Mouse (Mus musculus) MEL (cell line): Measurements from ENCODE around the gene Tbxas1. TPM values are rescaled to one million over a fixed set of nuclear protein-coding genes. Genes with fewer than 3 reads are reported as not detected.

ENCODE experiments used
- DNase-seq: peaks from one replicate; pipeline ENCODE4 v3.0.0; 2011; ENCODE audit warnings: low read depth, low spot score
- H3K27ac ChIP-seq: 2 replicates; pipeline ENCODE4 v1.5.1; 2012; ENCODE audit warnings: low read depth, mild to moderate bottlenecking, control low read depth, low read length, moderate library complexity; ENCODE audit not compliant: control insufficient read depth
- H3K27me3 ChIP-seq, 2 experiments: fragments of 150-350 bp in 1 of 2; sonication (generic) in 1 of 2; 2 replicates each; pipeline ENCODE4 v1.6.1; 2012; ENCODE audit warnings: low read length in 2 of 2, mild to moderate bottlenecking in 2 of 2, improper control_type of control experiment in 1 of 2, moderate library complexity in 1 of 2; ENCODE audit not compliant: insufficient read depth in 2 of 2, control insufficient read depth in 1 of 2
- H3K36me3 ChIP-seq, 2 experiments: 2 replicates each; pipeline ENCODE4 v1.6.1; 2012 to 2014; ENCODE audit warnings: low read length in 2 of 2, improper control_type of control experiment in 1 of 2, inconsistent platforms in 1 of 2, mild to moderate bottlenecking in 1 of 2; ENCODE audit not compliant: insufficient read depth in 2 of 2, control insufficient read depth in 1 of 2
- H3K4me1 ChIP-seq, 2 experiments: fragments of 150-350 bp in 1 of 2; sonication (generic) in 1 of 2; 2 replicates each; pipeline ENCODE4 v1.6.1; 2012; ENCODE audit warnings: low read length in 2 of 2, improper control_type of control experiment in 1 of 2, mild to moderate bottlenecking in 1 of 2; ENCODE audit not compliant: insufficient read depth in 2 of 2, control insufficient read depth in 1 of 2
- H3K4me3 ChIP-seq, 2 experiments: fragments of 150-350 bp in 1 of 2; sonication (generic) in 1 of 2; 2 replicates each; pipeline ENCODE4 v1.5.1; 2012; ENCODE audit warnings: low read depth in 2 of 2, low read length in 2 of 2, mild to moderate bottlenecking in 2 of 2, moderate library complexity in 2 of 2, control low read depth in 1 of 2, improper control_type of control experiment in 1 of 2; ENCODE audit not compliant: control insufficient read depth in 1 of 2, insufficient read depth in 1 of 2
- H3K79me2 ChIP-seq: 2 replicates; pipeline ENCODE4 v1.6.1; 2012; ENCODE audit warnings: mild to moderate bottlenecking, low read length, moderate library complexity; ENCODE audit not compliant: control insufficient read depth, poor library complexity, insufficient read depth
- H3K9ac ChIP-seq: 2 replicates; pipeline ENCODE4 v1.6.1; 2012; ENCODE audit warnings: low read depth, mild to moderate bottlenecking, control low read depth, low read length, moderate library complexity; ENCODE audit not compliant: control insufficient read depth, poor library complexity, severe bottlenecking
- H3K9me3 ChIP-seq: fragments of 150-350 bp; sonication (generic); replicated peaks from 2 replicates; pipeline ENCODE4 v1.6.1; 2012; ENCODE audit warnings: mild to moderate bottlenecking, low read length, improper control_type of control experiment, moderate library complexity; ENCODE audit not compliant: insufficient read depth
- BHLHE40 ChIP-seq: IDR thresholded peaks from 2 replicates; pipeline ENCODE4 v1.6.1; 2012; ENCODE audit warnings: low read depth, mild to moderate bottlenecking, inconsistent platforms, low read length, improper control_type of control experiment, borderline replicate concordance
- CHD1 ChIP-seq: IDR thresholded peaks from 2 replicates; pipeline ENCODE4 v1.6.1; 2012; ENCODE audit warnings: low read depth, mild to moderate bottlenecking, inconsistent platforms, low read length, improper control_type of control experiment
- CHD2 ChIP-seq: IDR thresholded peaks from 2 replicates; pipeline ENCODE4 v1.6.1; 2011; ENCODE audit warnings: low read length, improper control_type of control experiment
- E2F4 ChIP-seq: IDR thresholded peaks from 2 replicates; pipeline ENCODE4 v1.6.1; 2011; ENCODE audit warnings: low read depth, low read length, improper control_type of control experiment, borderline replicate concordance
- ELF1 ChIP-seq: IDR thresholded peaks from 2 replicates; pipeline ENCODE4 v1.6.1; 2014; ENCODE audit warnings: low read depth, mild to moderate bottlenecking, inconsistent platforms, low read length, improper control_type of control experiment, moderate library complexity
- EP300 ChIP-seq, 2 experiments: IDR thresholded peaks; 2 replicates each; pipeline ENCODE4 v1.6.1; 2011; ENCODE audit warnings: improper control_type of control experiment in 2 of 2, low read length in 2 of 2, low read depth in 1 of 2, mild to moderate bottlenecking in 1 of 2
- GABPA ChIP-seq: IDR thresholded peaks from 2 replicates; pipeline ENCODE4 v1.6.1; 2012; ENCODE audit warnings: low read depth, mild to moderate bottlenecking, inconsistent platforms, low read length, improper control_type of control experiment, moderate library complexity
- GATA1 ChIP-seq: IDR thresholded peaks from 2 replicates; pipeline ENCODE4 v1.6.1; 2011; ENCODE audit warnings: low read depth, low read length, improper control_type of control experiment
- HCFC1 ChIP-seq: IDR thresholded peaks from 2 replicates; pipeline ENCODE4 v1.6.1; 2012; ENCODE audit warnings: low read depth, mild to moderate bottlenecking, inconsistent platforms, low read length, improper control_type of control experiment, moderate library complexity
- JUND ChIP-seq: IDR thresholded peaks from 2 replicates; pipeline ENCODE4 v1.6.1; 2011; ENCODE audit warnings: low read depth, mild to moderate bottlenecking, improper control_type of control experiment, low read length
- KAT2A ChIP-seq: conservative IDR thresholded peaks from 2 replicates; pipeline ENCODE4 v1.6.1; 2012; ENCODE audit warnings: low read depth, low read length, improper control_type of control experiment, inconsistent platforms
- MAFK ChIP-seq: IDR thresholded peaks from 2 replicates; pipeline ENCODE4 v1.6.1; 2011; ENCODE audit warnings: low read depth, mild to moderate bottlenecking, low read length, improper control_type of control experiment, borderline replicate concordance
- MAX ChIP-seq: IDR thresholded peaks from 2 replicates; pipeline ENCODE4 v1.6.1; 2011; ENCODE audit warnings: low read length, improper control_type of control experiment
- MAZ ChIP-seq: IDR thresholded peaks from 2 replicates; pipeline ENCODE4 v1.6.1; 2012; ENCODE audit warnings: low read depth, mild to moderate bottlenecking, inconsistent platforms, low read length, improper control_type of control experiment
- MEF2A ChIP-seq: IDR thresholded peaks from 2 replicates; pipeline ENCODE4 v1.6.1; 2014; ENCODE audit warnings: low read depth, mild to moderate bottlenecking, inconsistent platforms, low read length, improper control_type of control experiment; ENCODE audit not compliant: poor library complexity, insufficient replicate concordance, severe bottlenecking; ENCODE audit errors: extremely low read depth
- MYB ChIP-seq: IDR thresholded peaks from 2 replicates; pipeline ENCODE4 v1.6.1; 2011; ENCODE audit warnings: mild to moderate bottlenecking, low read depth, low read length, improper control_type of control experiment
- MYC ChIP-seq: IDR thresholded peaks from 2 replicates; pipeline ENCODE4 v1.6.1; 2011; ENCODE audit warnings: low read depth, mild to moderate bottlenecking, low read length, improper control_type of control experiment, moderate library complexity
- NELFE ChIP-seq: IDR thresholded peaks from 2 replicates; pipeline ENCODE4 v1.6.1; 2011; ENCODE audit warnings: low read depth, low read length, improper control_type of control experiment
- POLR2AphosphoS2 ChIP-seq: IDR thresholded peaks from 2 replicates; pipeline ENCODE4 v1.6.1; 2011; ENCODE audit warnings: low read length, improper control_type of control experiment
- POLR2AphosphoS5 ChIP-seq: IDR thresholded peaks from 2 replicates; pipeline ENCODE4 v1.6.1; 2012; ENCODE audit warnings: low read depth, borderline replicate concordance, mild to moderate bottlenecking, inconsistent platforms, low read length, moderate library complexity, mixed read lengths
- RAD21 ChIP-seq: IDR thresholded peaks from 2 replicates; pipeline ENCODE4 v1.6.1; 2011; ENCODE audit warnings: mild to moderate bottlenecking, low read depth, low read length, improper control_type of control experiment
- RCOR1 ChIP-seq: IDR thresholded peaks from 2 replicates; pipeline ENCODE4 v1.6.1; 2012; ENCODE audit warnings: low read depth, mild to moderate bottlenecking, inconsistent platforms, low read length, improper control_type of control experiment
- SIN3A ChIP-seq: IDR thresholded peaks from 2 replicates; pipeline ENCODE4 v1.6.1; 2012; ENCODE audit warnings: low read length, improper control_type of control experiment, inconsistent platforms
- TAL1 ChIP-seq: IDR thresholded peaks from 2 replicates; pipeline ENCODE4 v1.6.1; 2012; ENCODE audit warnings: mild to moderate bottlenecking, inconsistent platforms, low read length, moderate library complexity, mixed read lengths
- TBP ChIP-seq: IDR thresholded peaks from 2 replicates; pipeline ENCODE4 v1.8.0; 2011; ENCODE audit warnings: low read depth, low read length, improper control_type of control experiment
- TCF12 ChIP-seq: IDR thresholded peaks from 2 replicates; pipeline ENCODE4 v1.6.1; 2014; ENCODE audit warnings: low read depth, mild to moderate bottlenecking, inconsistent platforms, low read length, improper control_type of control experiment, moderate library complexity
- USF2 ChIP-seq, 2 experiments: IDR thresholded peaks; 2 replicates each; pipeline ENCODE4 v1.6.1; 2011 to 2012; ENCODE audit warnings: improper control_type of control experiment in 2 of 2, low read length in 2 of 2, borderline replicate concordance in 1 of 2, inconsistent platforms in 1 of 2, low read depth in 1 of 2, mild to moderate bottlenecking in 1 of 2; ENCODE audit not compliant: insufficient read depth in 1 of 2
- ZC3H11A ChIP-seq: IDR thresholded peaks from 2 replicates; pipeline ENCODE4 v1.6.1; 2012; ENCODE audit warnings: low read depth, mild to moderate bottlenecking, inconsistent platforms, low read length, improper control_type of control experiment
- ZKSCAN1 ChIP-seq: IDR thresholded peaks from 2 replicates; pipeline ENCODE4 v1.6.1; 2012; ENCODE audit warnings: low read depth, mild to moderate bottlenecking, inconsistent platforms, low read length, improper control_type of control experiment, moderate library complexity
- polyA plus RNA-seq, 2 experiments: library from polyadenylated mRNA; stranded (reverse) in 1 of 2; unstranded in 1 of 2; fragments of >175 nt in 1 of 2; fragments of >200 nt in 1 of 2; gene quantifications; 2 replicates each; pipeline versions ENCODE4 v1.2.1 to v1.2.4; 2012; ENCODE audit warnings: low replicate concordance in 2 of 2, low read depth in 1 of 2; ENCODE audit not compliant: insufficient read length in 2 of 2, insufficient read depth in 1 of 2, missing spikeins in 1 of 2
- total RNA-seq: library from RNA; depleted of rRNA; stranded (reverse); fragments of 300-350 nt; gene quantifications from 2 replicates; pipeline ENCODE4 v1.2.3, GENCODE M21; 2012

The Tbxas1 gene
- total and polyA plus RNA-seq, 3 experiments = 0.54 to 2.7 TPM; not detected in 1

GRCm38 (mm10) chr6:38908401-38908800, 33.2 kb downstream of the Tbxas1 start:
- H3K27me3 ChIP-seq = no peaks in the 10 kb centered on the region
- H3K4me1 ChIP-seq = peaks cover 26 to 33% of the 10 kb centered on the region in 2 experiments
- DNase-seq = no peak
- TF ChIP-seq TAL1 (no peak), MEF2A (no peak), ZKSCAN1 (no peak)
- TF ChIP-seq, all 39 proteins: peak for 0
- no peaks in the 10 kb centered on the region for H3K9me3 ChIP-seq
- peaks cover 0 to 31% of the 10 kb centered on the region in 2 experiments; a peak in 2 of 4 replicates for H3K36me3 ChIP-seq
- H3K4me3 ChIP-seq = no peak overlapping the region
- no peaks in the 10 kb centered on the region for H3K79me2 ChIP-seq
- no peak overlapping the region for H3K9ac ChIP-seq
- H3K27ac ChIP-seq = no peak overlapping the region

- Histone ChIP-seq H3K27ac (peak overlapping the region; percentile 92), H3K9me3 (no peaks in the 10 kb centered on the region), H3K4me1 (peaks cover 30 to 41% of the 10 kb centered on the region in 2 experiments), H3K36me3 (peaks cover 0 to 37% of the 10 kb centered on the region in 2 experiments; a peak in 2 of 4 replicates), H3K9ac (peak overlapping the region; percentile 38), H3K27me3 (no peaks in the 10 kb centered on the region), H3K79me2 (no peaks in the 10 kb centered on the region), H3K4me3 (no peak overlapping the region)
- peak; percentile 96 for DNase-seq
- TF ChIP-seq TBP (peak; percentile 22; the same call in 1 of the 2 replicates), GATA1 (peak; percentile 100), RAD21 (peak; percentile 96), TAL1 (peak; percentile 98), TCF12 (peak; percentile 100), MYC (peak; percentile 85), ZC3H11A (peak; percentile 96), NELFE (no peak), RCOR1 (peak; percentile 96), CHD1 (no peak), E2F4 (no peak), MYB (peak; percentile 56; the same call in 1 of the 2 replicates), BHLHE40 (peak; percentile 85; the same call in 1 of the 2 replicates), HCFC1 (peak; percentile 57; the same call in 1 of the 2 replicates), POLR2AphosphoS5 (no peak), ELF1 (peak; percentile 60), POLR2AphosphoS2 (peak; percentile 69), CHD2 (peak; percentile 76), ZKSCAN1 (no peak), KAT2A (no peak; the same call in 1 of the 2 replicates), MAFK (peak; percentile 76; the same call in 1 of the 2 replicates), GABPA (no peak), EP300 (IDR thresholded peaks at IDR 0.05; ENCODE audit: low read depth in 1 of 2, low read length in 2 of 2) (peak; percentile 100), MAZ (peak; percentile 89), USF2 (IDR thresholded peaks at IDR 0.05; ENCODE audit: borderline replicate concordance in 1 of 2, insufficient read depth in 1 of 2, low read depth in 1 of 2, low read length in 2 of 2) (no peak), MEF2A (peak; percentile 70; the same call in 1 of the 2 replicates), SIN3A (peak; percentile 93), MAX (peak; percentile 87), JUND (peak; percentile 69; the same call in 1 of the 2 replicates)
Measured at GRCm38 (mm10) chr6:38910828-38911559, 35.8 kb downstream of the Tbxas1 start.
